Mouse (Mus musculus) heart, embryonic 13.5 days (tissue): ENCODE results near the gene Olfr1446. TPM values are rescaled to one million over a fixed set of nuclear protein-coding genes. Genes with fewer than 3 reads are reported as not detected.

ENCODE experiments used
- ATAC-seq: fragments of 200-750 bp; cut with Nextera tagmentation; 2 replicates; pipeline ENCODE4 v1.8.0; 2017; ENCODE audit warnings: moderate TSS enrichment; ENCODE audit not compliant: insufficient number of reproducible peaks, low FRiP score, low TSS enrichment; ENCODE audit errors: extremely low read depth
- H3K27ac ChIP-seq: fragments of 300-500 bp; sonication (generic); replicated peaks from 2 replicates; pipeline ENCODE4 v1.5.1; 2015; ENCODE audit warnings: moderate library complexity, mild to moderate bottlenecking, inconsistent platforms
- H3K27me3 ChIP-seq: fragments of 300-500 bp; sonication (generic); replicated peaks from 2 replicates; pipeline ENCODE4 v1.6.1; 2015; ENCODE audit warnings: mild to moderate bottlenecking, inconsistent platforms
- H3K36me3 ChIP-seq: fragments of 300-500 bp; sonication (generic); 2 replicates; pipeline ENCODE4 v1.6.1; 2015; ENCODE audit warnings: mild to moderate bottlenecking, inconsistent platforms
- H3K4me1 ChIP-seq: fragments of 300-500 bp; sonication (generic); 2 replicates; pipeline ENCODE4 v1.6.1; 2015; ENCODE audit warnings: inconsistent platforms
- H3K4me2 ChIP-seq: fragments of 300-500 bp; sonication (generic); 2 replicates; pipeline ENCODE4 v1.6.1; 2015; ENCODE audit warnings: inconsistent platforms, mild to moderate bottlenecking, moderate library complexity
- H3K4me3 ChIP-seq: fragments of 300-500 bp; sonication (generic); 2 replicates; pipeline ENCODE4 v1.5.1; 2015; ENCODE audit warnings: moderate library complexity, mild to moderate bottlenecking, inconsistent platforms
- H3K9ac ChIP-seq: fragments of 300-500 bp; sonication (generic); 2 replicates; pipeline ENCODE4 v1.6.1; 2015; ENCODE audit warnings: inconsistent platforms, mild to moderate bottlenecking, moderate library complexity
- H3K9me3 ChIP-seq: fragments of 300-500 bp; sonication (generic); 2 replicates; pipeline ENCODE4 v1.6.1; 2016; ENCODE audit warnings: inconsistent platforms
- WGBS: fragments of 180-500 bp; shearing (Covaris S2); methylation state at CpG from one replicate; pipeline ENCODE4 v1.1.7; 2015; ENCODE audit warnings: mixed read lengths; 5-methylcytosine and 5-hydroxymethylcytosine counted together
- polyA plus RNA-seq: library from polyadenylated mRNA; unstranded; fragments of >200 nt; fragmentation: Nextera tagmentation; extraction: Ambion mirVana; gene quantifications from 2 replicates; pipeline ENCODE4 v1.2.1, GENCODE M21; 2015

Gene Olfr1446
- not detected in 2 replicates for polyA plus RNA-seq

DNA sequence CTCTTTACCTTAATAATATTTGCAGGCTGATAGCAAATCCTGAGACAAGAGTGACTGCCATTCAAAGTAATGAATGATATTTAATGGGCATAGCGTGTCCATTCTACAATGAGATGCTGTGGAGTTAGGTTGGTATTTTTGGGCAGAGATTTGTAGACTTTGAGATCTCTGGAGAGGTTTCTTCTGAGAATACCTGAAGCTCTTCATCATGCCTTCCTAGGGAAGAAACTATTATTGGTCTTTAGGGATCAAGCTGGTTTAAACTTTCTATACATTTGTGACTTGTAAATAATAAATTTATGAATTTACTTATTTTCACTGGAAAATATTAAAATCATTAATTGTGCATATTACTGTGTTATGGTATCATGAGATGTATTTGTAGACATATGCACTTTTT, at the start of gene Olfr1446:
Gene Olfr1446, minus strand, starts transcription at position 101 of the 400 bp plus-strand sequence.
- Histone ChIP-seq H3K36me3 (no peaks in the 10 kb centered on the region), H3K9ac (no peak within 1 kb of the TSS), H3K9me3 (no peaks in the 10 kb centered on the region), H3K27me3 (no peaks in the 10 kb centered on the region), H3K27ac (no peak within 1 kb of the TSS), H3K4me3 (no peak within 1 kb of the TSS), H3K4me1 (no peaks in the 10 kb centered on the region), H3K4me2 (no peak within 1 kb of the TSS)
- ATAC-seq: no peak
- WGBS: 76% methylated on average over 1 of the region's 1 CpGs

DNA sequence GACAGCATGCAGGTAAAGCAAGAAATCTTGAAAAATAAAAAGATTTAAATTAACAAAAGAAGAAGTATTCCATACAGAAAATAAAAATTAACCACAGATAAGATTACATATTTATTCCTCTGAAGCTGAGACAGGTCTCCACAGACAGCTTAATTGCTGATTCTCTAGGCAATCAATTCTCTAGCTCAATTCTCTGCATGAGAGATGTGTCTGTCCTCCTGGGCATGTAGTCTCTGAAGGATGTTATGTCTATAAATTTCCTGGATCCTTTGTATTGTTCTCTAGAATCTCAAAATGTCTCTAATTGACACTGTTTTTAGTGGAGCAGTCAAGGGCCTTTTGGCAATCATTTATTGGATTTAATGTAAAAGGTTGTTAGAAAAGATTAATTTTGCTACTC, 37.2 kb upstream of the Olfr1446 start, which contains the start of gene Olfr1449:
Gene Olfr1449, plus strand, starts transcription at position 301 of the 400 bp plus-strand sequence.
- no peak within 1 kb of the TSS for H3K4me3 ChIP-seq
- H3K4me2 ChIP-seq: no peak within 1 kb of the TSS
- no peak for ATAC-seq
- H3K4me1 ChIP-seq: no peaks in the 10 kb centered on the region
- no peak within 1 kb of the TSS for H3K27ac ChIP-seq
- no peak within 1 kb of the TSS for H3K9ac ChIP-seq
- no peaks in the 10 kb centered on the region; the same call in 1 of the 2 replicates for H3K9me3 ChIP-seq
- H3K36me3 ChIP-seq: no peaks in the 10 kb centered on the region
- no peaks in the 10 kb centered on the region for H3K27me3 ChIP-seq

DNA sequence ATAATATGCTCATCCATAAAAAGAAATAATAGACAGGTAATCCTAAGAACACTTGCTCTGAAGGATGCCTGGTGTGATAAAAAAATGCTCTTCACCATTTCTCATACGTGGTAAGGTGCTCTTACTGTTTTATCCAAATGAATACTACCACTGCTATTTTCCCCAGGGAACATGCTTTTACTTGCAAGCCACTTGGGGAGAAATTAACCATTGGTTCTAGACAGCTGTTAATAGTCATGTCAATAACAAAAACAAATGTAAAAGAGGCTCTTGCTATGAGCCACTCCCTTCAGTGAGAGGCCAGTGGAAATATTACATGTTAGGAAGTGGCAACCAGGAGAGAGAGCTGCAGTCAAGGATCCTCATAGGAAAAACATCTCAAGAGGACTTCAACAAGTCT, 31.0 kb upstream of the Olfr1446 start, which contains the start of gene Olfr1448:
Gene Olfr1448, minus strand, starts transcription at position 101 of the 400 bp plus-strand sequence.
- peaks cover 2% of the 10 kb centered on the region for H3K9me3 ChIP-seq
- H3K27ac ChIP-seq: no peak within 1 kb of the TSS
- no peak within 1 kb of the TSS for H3K4me3 ChIP-seq
- no peak within 1 kb of the TSS for H3K4me2 ChIP-seq
- no peak within 1 kb of the TSS for H3K9ac ChIP-seq
- no peaks in the 10 kb centered on the region for H3K36me3 ChIP-seq
- no peak for ATAC-seq
- no peaks in the 10 kb centered on the region for H3K27me3 ChIP-seq
- no peaks in the 10 kb centered on the region for H3K4me1 ChIP-seq
- 66% methylated on average over 1 of the region's 1 CpGs for WGBS

GRCm38 (mm10) chr19:12903643-12904042, 10.3 kb upstream of the Olfr1446 start, which contains the start of gene Olfr1447:
TSS of gene Olfr1447 (minus strand) at chr19:12903743.
- Histone ChIP-seq H3K4me1 (no peaks in the 10 kb centered on the region), H3K27me3 (no peaks in the 10 kb centered on the region), H3K27ac (no peak within 1 kb of the TSS), H3K9ac (no peak within 1 kb of the TSS), H3K4me3 (no peak within 1 kb of the TSS), H3K4me2 (no peak within 1 kb of the TSS), H3K9me3 (peaks cover 11% of the 10 kb centered on the region), H3K36me3 (no peaks in the 10 kb centered on the region)
- WGBS: 86% methylated on average over 1 of the region's 1 CpGs
- ATAC-seq: no peak

DNA sequence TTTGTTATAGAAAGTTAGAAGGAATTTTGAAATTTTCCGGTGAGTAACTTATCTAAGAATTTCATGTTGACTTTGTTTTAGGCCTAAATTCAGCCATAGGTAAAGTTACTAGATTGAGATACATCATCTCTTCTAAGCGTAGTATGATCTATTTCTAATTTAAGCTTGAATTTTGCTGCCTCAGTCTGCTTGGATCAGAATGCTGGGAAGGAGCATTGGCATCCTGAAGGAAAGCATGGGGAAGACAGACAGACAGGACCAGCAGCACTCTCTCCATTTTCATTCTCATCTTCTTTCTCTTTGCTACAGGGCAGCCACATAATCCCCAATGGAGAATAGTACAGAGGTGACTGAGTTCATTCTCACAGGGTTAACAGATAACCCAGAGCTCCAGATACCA, 9.8 kb downstream of the Olfr1446 start, which contains the start of gene Olfr1445:
Gene Olfr1445, plus strand, starts transcription at position 301 of the 400 bp plus-strand sequence.
- Histone ChIP-seq H3K4me3 (no peak within 1 kb of the TSS), H3K4me1 (no peaks in the 10 kb centered on the region), H3K27me3 (no peaks in the 10 kb centered on the region), H3K9ac (no peak within 1 kb of the TSS), H3K9me3 (no peaks in the 10 kb centered on the region), H3K36me3 (no peaks in the 10 kb centered on the region), H3K4me2 (no peak within 1 kb of the TSS), H3K27ac (no peak within 1 kb of the TSS)
- no peak for ATAC-seq
- WGBS: 76% methylated on average over 2 of the region's 2 CpGs

- Histone ChIP-seq H3K9me3 (no peaks in the 10 kb centered on the region), H3K27ac (no peak within 1 kb of the TSS), H3K36me3 (no peaks in the 10 kb centered on the region), H3K9ac (no peak within 1 kb of the TSS), H3K27me3 (no peaks in the 10 kb centered on the region), H3K4me1 (no peaks in the 10 kb centered on the region), H3K4me2 (no peak within 1 kb of the TSS), H3K4me3 (no peak within 1 kb of the TSS)
- WGBS: 52% methylated on average over 1 of the region's 1 CpGs
- ATAC-seq: no peak
Observed at GRCm38 (mm10) chr19:12856983-12857382, 36.3 kb downstream of the Olfr1446 start, which contains the start of gene Olfr1444. TSS of gene Olfr1444 (plus strand) at chr19:12857283.

GRCm38 (mm10) chr19:12846382-12846781, 46.9 kb downstream of the Olfr1446 start, which contains the start of gene Gm5244:
TSS of gene Gm5244 (plus strand) at chr19:12846682.
- no peak for ATAC-seq
- Histone ChIP-seq H3K27ac (no peak within 1 kb of the TSS), H3K4me2 (no peak within 1 kb of the TSS), H3K9ac (no peak within 1 kb of the TSS), H3K27me3 (no peaks in the 10 kb centered on the region), H3K4me3 (no peak within 1 kb of the TSS), H3K9me3 (no peaks in the 10 kb centered on the region), H3K4me1 (no peaks in the 10 kb centered on the region), H3K36me3 (no peaks in the 10 kb centered on the region)

- H3K36me3 ChIP-seq: no peaks in the 10 kb centered on the region
- no peak overlapping the region for H3K27ac ChIP-seq
- H3K4me3 ChIP-seq: no peak overlapping the region
- no peaks in the 10 kb centered on the region for H3K9me3 ChIP-seq
- no peaks in the 10 kb centered on the region for H3K4me1 ChIP-seq
- H3K27me3 ChIP-seq: no peaks in the 10 kb centered on the region
- 76% methylated on average over 1 of the region's 1 CpGs for WGBS
- no peak for ATAC-seq
- no peak overlapping the region for H3K9ac ChIP-seq
- H3K4me2 ChIP-seq: no peak overlapping the region
Observed at GRCm38 (mm10) chr19:12838507-12838906, 54.8 kb downstream of the Olfr1446 start.

Other genes starting within 250 kb of the Olfr1446 start
- gene Olfr1442, start 223.1 kb downstream of the Olfr1446 start, polyA plus RNA-seq: not detected in 2 replicates
- not detected in 2 replicates for gene Olfr1443, start 215.4 kb downstream of the Olfr1446 start, polyA plus RNA-seq
- gene Keg1, start 197.7 kb downstream of the Olfr1446 start, polyA plus RNA-seq: not detected in 2 replicates
- 0.78 and 0.82 TPM in 2 replicates for gene Cntf, start 127.9 kb downstream of the Olfr1446 start, polyA plus RNA-seq
- gene Zfp91, start 97.4 kb downstream of the Olfr1446 start, polyA plus RNA-seq: 10.0 and 10.4 TPM in 2 replicates
- 1.2 TPM in 2 replicates for gene Lpxn, start 97.3 kb downstream of the Olfr1446 start, polyA plus RNA-seq
- not detected in 2 replicates for gene Gm5244, start 46.8 kb downstream of the Olfr1446 start, polyA plus RNA-seq
- not detected in 2 replicates for gene Olfr1444, start 36.2 kb downstream of the Olfr1446 start, polyA plus RNA-seq
- not detected in 2 replicates for gene Olfr1445, start 9.7 kb downstream of the Olfr1446 start, polyA plus RNA-seq
- gene Olfr1447, start 10.2 kb upstream of the Olfr1446 start, polyA plus RNA-seq: not detected in 2 replicates
- gene Olfr1448, start 30.9 kb upstream of the Olfr1446 start, polyA plus RNA-seq: not detected in 2 replicates
- gene Olfr1449, start 37.3 kb upstream of the Olfr1446 start, polyA plus RNA-seq: not detected in 2 replicates
- not detected in 2 replicates for gene Olfr1450, start 56.7 kb upstream of the Olfr1446 start, polyA plus RNA-seq
- gene Olfr1451, start 101.5 kb upstream of the Olfr1446 start, polyA plus RNA-seq: not detected in 2 replicates
- gene Olfr1453, start 134.8 kb upstream of the Olfr1446 start, polyA plus RNA-seq: not detected in 2 replicates
- gene Olfr1454, start 167.1 kb upstream of the Olfr1446 start, polyA plus RNA-seq: not detected in 2 replicates
- gene Olfr1457, start 204.4 kb upstream of the Olfr1446 start, polyA plus RNA-seq: not detected in 2 replicates
- gene Olfr1458, start 213.3 kb upstream of the Olfr1446 start, polyA plus RNA-seq: not detected in 2 replicates